Mouse (Mus musculus) G1E (cell line): Measurements from ENCODE around the gene Rptor.

Source experiments
- CTCF ChIP-seq: IDR thresholded peaks from 2 replicates; pipeline ENCODE4 v1.5.1; 2012; ENCODE audit warnings: low read depth, low read length, inconsistent platforms, mixed read lengths
- GATA1 ChIP-seq: IDR thresholded peaks from 2 replicates; pipeline ENCODE4 v1.6.1; 2012; ENCODE audit warnings: borderline replicate concordance, low read length, inconsistent platforms, mixed read lengths
- TAL1 ChIP-seq: conservative IDR thresholded peaks from 2 replicates; pipeline ENCODE4 v1.6.1; 2012; ENCODE audit warnings: low read depth, low read length, inconsistent platforms, mixed read lengths

- TF ChIP-seq CTCF (no peak), GATA1 (no peak), TAL1 (peak; percentile 61)
Observed at GRCm38 (mm10) chr11:119670690-119671666, 68.3 kb downstream of the Rptor start.
